Mouse (Mus musculus) forebrain, embryonic 10.5 days (tissue): Measurements from ENCODE around the gene Otp. TPM values are rescaled to one million over a fixed set of nuclear protein-coding genes. Genes with fewer than 3 reads are reported as not detected.

ENCODE experiments used
- DNase-seq: peaks from one replicate; pipeline ENCODE4 v3.0.0-alpha.2; 2017; ENCODE audit warnings: low spot score; ENCODE audit errors: extremely low spot score
- H3K27ac ChIP-seq: fragments of 300-500 bp; sonication (generic); 2 replicates; pipeline ENCODE4 v1.5.1; 2016; ENCODE audit warnings: mild to moderate bottlenecking
- H3K27me3 ChIP-seq: fragments of 300-500 bp; sonication (generic); 2 replicates; pipeline ENCODE4 v1.6.1; 2016; ENCODE audit warnings: mild to moderate bottlenecking; ENCODE audit not compliant: poor library complexity, severe bottlenecking
- H3K36me3 ChIP-seq: fragments of 300-500 bp; sonication (generic); replicated peaks from 2 replicates; pipeline ENCODE4 v1.6.1; 2016; ENCODE audit warnings: mild to moderate bottlenecking, moderate library complexity
- H3K4me1 ChIP-seq: fragments of 300-500 bp; sonication (generic); 2 replicates; pipeline ENCODE4 v1.6.1; 2016
- H3K4me3 ChIP-seq: fragments of 300-500 bp; sonication (generic); 2 replicates; pipeline ENCODE4 v1.5.1; 2016; ENCODE audit warnings: mild to moderate bottlenecking, moderate library complexity
- H3K9me3 ChIP-seq: fragments of 300-500 bp; sonication (generic); 2 replicates; pipeline ENCODE4 v1.6.1; 2016; ENCODE audit warnings: mild to moderate bottlenecking, moderate library complexity
- WGBS: fragments of 180-500 bp; shearing (Covaris S2); methylation state at CpG from one replicate; pipeline ENCODE4 v1.1.7; 2016; 5-methylcytosine and 5-hydroxymethylcytosine counted together
- polyA plus RNA-seq: library from polyadenylated mRNA; unstranded; fragments of >200 nt; fragmentation: Nextera tagmentation; extraction: Ambion mirVana; gene quantifications from 2 replicates; pipeline ENCODE4 v1.2.1, GENCODE M21; 2016

Otp gene
- polyA plus RNA-seq, 1 experiment from 2014 or later, result 1.6 TPM

DNA sequence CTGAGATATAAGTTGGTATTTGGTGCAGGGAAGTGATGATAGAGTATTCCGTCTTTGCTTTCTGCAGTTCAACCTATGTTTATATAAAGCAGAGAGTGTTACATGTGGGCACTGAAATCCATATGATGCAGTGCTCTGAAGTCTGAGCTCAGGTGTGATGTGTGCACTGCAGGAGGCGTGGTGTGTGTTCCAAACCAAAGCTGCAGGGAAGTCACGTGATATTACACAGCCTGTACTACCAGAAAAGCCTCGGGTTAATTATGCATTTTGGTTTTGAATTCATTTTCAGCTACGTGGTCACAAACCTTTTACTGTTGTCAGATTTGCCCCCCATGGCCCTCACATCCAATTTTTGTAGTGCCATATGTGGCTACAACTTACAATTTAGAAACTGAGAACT, 40.3 kb downstream of the Otp start:
- no peak overlapping the region for H3K4me3 ChIP-seq
- 86% methylated on average over 5 of the region's 5 CpGs for WGBS
- no peak overlapping the region for H3K27ac ChIP-seq
- peaks cover 31% of the 10 kb centered on the region for H3K27me3 ChIP-seq
- no peak for DNase-seq
- H3K36me3 ChIP-seq, result no peaks in the 10 kb centered on the region
- H3K9me3 ChIP-seq, result no peaks in the 10 kb centered on the region
- peaks cover 7% of the 10 kb centered on the region for H3K4me1 ChIP-seq

DNA sequence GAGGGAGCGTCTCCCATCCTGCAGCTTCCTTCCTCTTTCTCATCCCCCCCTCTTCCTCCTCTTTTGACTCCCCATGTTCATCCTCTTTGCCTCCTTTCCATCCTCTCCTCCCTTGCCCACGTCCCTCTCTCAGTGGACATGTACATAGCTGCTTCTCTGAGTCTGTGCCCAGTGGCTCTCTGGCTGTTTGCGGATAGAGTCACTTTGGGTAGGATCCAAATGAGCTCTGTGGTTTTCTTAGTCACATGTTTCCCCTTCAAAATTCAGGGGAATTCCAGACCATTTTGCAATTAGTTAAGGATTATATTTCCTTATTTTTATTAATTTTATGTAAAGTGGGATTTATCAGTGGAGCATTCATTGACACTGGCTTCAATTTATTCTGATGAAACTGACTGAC, 52.7 kb downstream of the Otp start:
- Histone ChIP-seq H3K4me3 (no peak overlapping the region), H3K4me1 (no peaks in the 10 kb centered on the region), H3K9me3 (no peaks in the 10 kb centered on the region), H3K27me3 (peaks cover 35% of the 10 kb centered on the region), H3K27ac (no peak overlapping the region), H3K36me3 (no peaks in the 10 kb centered on the region)
- 84% methylated on average over 3 of the region's 3 CpGs for WGBS
- no peak for DNase-seq

Other genes with a start within 250 kb of the Otp start
- 268 and 270 TPM in 2 replicates for gene Tbca, start 86.7 kb upstream of the Otp start, polyA plus RNA-seq
- gene Wdr41, start 100.7 kb downstream of the Otp start, polyA plus RNA-seq, result 15.8 and 15.9 TPM in 2 replicates